Mouse (Mus musculus) megakaryocyte, embryonic 14.5 days (primary cell): Measurements from ENCODE around the gene Sympk.

Experiments
- FLI1 ChIP-seq: IDR thresholded peaks from 2 replicates; pipeline ENCODE4 v1.6.1; 2012; ENCODE audit warnings: low read length, inconsistent platforms, mixed read lengths
- GATA1 ChIP-seq: IDR thresholded peaks from 3 replicates; pipeline ENCODE4 v1.6.1; 2012; ENCODE audit warnings: mixed read lengths, low read length, inconsistent platforms, borderline replicate concordance

DNA sequence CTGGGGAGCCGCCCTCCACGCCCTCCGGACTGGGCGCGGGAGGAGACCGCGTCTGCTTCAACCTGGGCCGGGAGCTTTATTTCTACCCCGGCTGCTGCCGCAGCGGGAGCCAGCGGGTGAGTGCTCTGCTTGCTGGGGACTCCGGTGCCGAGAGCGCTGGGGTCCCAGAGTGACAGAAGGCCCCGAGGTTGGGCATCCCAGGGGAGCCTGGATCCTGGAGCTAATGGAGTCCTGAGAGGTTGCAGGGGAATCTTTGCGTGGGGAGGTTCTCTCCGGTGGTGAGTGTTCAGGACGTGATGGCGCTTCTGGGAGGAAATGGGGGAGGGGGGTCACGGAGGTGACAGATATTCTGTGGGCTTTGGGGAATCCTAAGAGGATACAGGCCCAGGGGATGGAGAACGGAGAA is 52.4 kb downstream of the Sympk start:
- TF ChIP-seq GATA1 (no peak), FLI1 (no peak)
